Mouse (Mus musculus): Measurements from ENCODE around the gene Axl.

DNA sequence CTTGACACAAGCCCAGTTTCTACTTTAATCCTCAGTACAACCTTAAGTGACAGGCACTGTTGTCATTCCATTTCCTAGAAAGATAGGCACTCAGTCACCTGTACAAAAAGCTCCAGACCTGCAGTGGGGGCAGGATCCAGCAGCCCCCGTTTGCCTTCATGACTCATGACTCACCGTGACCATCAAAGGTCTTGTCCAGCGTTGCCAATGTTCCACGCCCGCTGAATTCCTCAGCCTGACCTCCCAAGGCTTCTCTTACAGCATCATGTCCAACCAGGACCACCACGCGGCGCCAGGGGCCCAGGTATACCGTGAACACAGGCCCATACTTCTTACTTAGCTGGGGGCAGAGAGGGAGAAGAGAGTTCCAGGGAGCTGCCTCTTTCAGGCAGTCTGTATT lies 26.2 kb upstream of the Axl start:
- no peak for TF ChIP-seq HCFC1 (IDR thresholded peaks at IDR 0.05; ENCODE audit: low read depth, low read length)
- no peak for TF ChIP-seq CTCF (conservative IDR thresholded peaks at IDR 0.05 in 1 of 2, IDR thresholded peaks at IDR 0.05 in 1 of 2; ENCODE audit: low read depth in 2 of 2, low read length in 2 of 2)
- TF ChIP-seq MAX (IDR thresholded peaks at IDR 0.05; ENCODE audit: low read length) = no peak

Data from CH12.LX (cell line).